Mouse (Mus musculus) hindbrain, postnatal 0 days (tissue): ENCODE measurements around the gene Agbl4. TPM values are rescaled to one million over a fixed set of nuclear protein-coding genes. Genes with fewer than 3 reads are reported as not detected.

Experiments
- ATAC-seq: fragments of 200-750 bp; cut with Nextera tagmentation; 2 replicates; pipeline ENCODE4 v1.8.0; 2017; ENCODE audit warnings: mild to moderate bottlenecking, moderate TSS enrichment, moderate library complexity
- DNase-seq: peaks from one replicate; pipeline ENCODE4 v3.0.0-alpha.2; 2015; ENCODE audit warnings: low spot score
- H3K27ac ChIP-seq: fragments of 300-500 bp; sonication (generic); 2 replicates; pipeline ENCODE4 v1.5.1; 2014; ENCODE audit warnings: mild to moderate bottlenecking
- H3K27me3 ChIP-seq: fragments of 300-500 bp; sonication (generic); 2 replicates; pipeline ENCODE4 v1.6.1; 2014; ENCODE audit warnings: low read length, mixed read lengths; ENCODE audit not compliant: insufficient read depth
- H3K36me3 ChIP-seq: fragments of 300-500 bp; sonication (generic); 2 replicates; pipeline ENCODE4 v1.6.1; 2014; ENCODE audit warnings: low read length, mixed read lengths; ENCODE audit not compliant: insufficient read depth
- H3K4me1 ChIP-seq: fragments of 300-500 bp; sonication (generic); 2 replicates; pipeline ENCODE4 v1.6.1; 2014; ENCODE audit warnings: antibody characterized with exemption, low read length, mixed read lengths; ENCODE audit not compliant: insufficient read depth
- H3K4me2 ChIP-seq: fragments of 300-500 bp; sonication (generic); 2 replicates; pipeline ENCODE4 v1.6.1; 2014; ENCODE audit warnings: low read depth, mild to moderate bottlenecking, low read length, moderate library complexity, mixed read lengths
- H3K4me3 ChIP-seq: fragments of 300-500 bp; sonication (generic); 2 replicates; pipeline ENCODE4 v1.5.1; 2014; ENCODE audit warnings: low read length
- H3K9ac ChIP-seq: fragments of 300-500 bp; sonication (generic); replicated peaks from 2 replicates; pipeline ENCODE4 v1.6.1; 2014; ENCODE audit warnings: mild to moderate bottlenecking, low read length, moderate library complexity, mixed read lengths
- H3K9me3 ChIP-seq: fragments of 300-500 bp; sonication (generic); 2 replicates; pipeline ENCODE4 v1.6.1; 2016; ENCODE audit warnings: low read length, mixed read lengths
- CTCF ChIP-seq: IDR thresholded peaks from 2 replicates; pipeline ENCODE4 v1.5.1; 2016; ENCODE audit warnings: antibody characterized with exemption, control low read depth, low read depth
- WGBS: fragments of 180-500 bp; shearing (Covaris S2); extraction: QIAGEN DNeasy Blood & Tissue Kit; methylation state at CpG from one replicate; pipeline ENCODE4 v1.1.7; 2014; 5-methylcytosine and 5-hydroxymethylcytosine counted together
- polyA plus RNA-seq: library from polyadenylated mRNA; unstranded; fragments of >200 nt; fragmentation: Nextera tagmentation; extraction: Ambion mirVana; gene quantifications from 2 replicates; pipeline ENCODE4 v1.2.1, GENCODE M21; 2015
- total RNA-seq: library from RNA; depleted of rRNA; stranded (reverse); fragments of >200 nt; gene quantifications from 2 replicates; pipeline ENCODE4 v1.2.3, GENCODE M21; 2014

Agbl4 gene
- total and polyA plus RNA-seq, 2 experiments from 2014 or later = 2.8 to 3.9 TPM

GRCm38 (mm10) chr4:111471726-111472125 lies 1074.3 kb downstream of the Agbl4 start:
- WGBS = 88% methylated on average over 3 of the region's 3 CpGs
- Histone ChIP-seq H3K4me3 (no peak overlapping the region), H3K27ac (no peak overlapping the region), H3K27me3 (no peaks in the 10 kb centered on the region), H3K9ac (no peak overlapping the region), H3K9me3 (no peaks in the 10 kb centered on the region), H3K36me3 (no peaks in the 10 kb centered on the region), H3K4me2 (no peak overlapping the region), H3K4me1 (no peaks in the 10 kb centered on the region)
- no peak for ATAC-seq
- no peak for DNase-seq
- no peak for TF ChIP-seq CTCF

GRCm38 (mm10) chr4:111472511-111472910 lies 1075.0 kb downstream of the Agbl4 start:
- no peak for DNase-seq
- Histone ChIP-seq H3K4me2 (no peak overlapping the region), H3K9ac (no peak overlapping the region), H3K4me3 (no peak overlapping the region), H3K27ac (no peak overlapping the region), H3K4me1 (no peaks in the 10 kb centered on the region), H3K27me3 (no peaks in the 10 kb centered on the region), H3K9me3 (no peaks in the 10 kb centered on the region), H3K36me3 (no peaks in the 10 kb centered on the region)
- no peak for ATAC-seq
- no peak for TF ChIP-seq CTCF
- 43% methylated on average over 3 of the region's 3 CpGs for WGBS

GRCm38 (mm10) chr4:111473014-111473413 lies 1075.6 kb downstream of the Agbl4 start:
- Histone ChIP-seq H3K9ac (no peak overlapping the region), H3K4me3 (no peak overlapping the region), H3K27me3 (no peaks in the 10 kb centered on the region), H3K4me2 (no peak overlapping the region), H3K27ac (no peak overlapping the region), H3K9me3 (no peaks in the 10 kb centered on the region), H3K36me3 (no peaks in the 10 kb centered on the region), H3K4me1 (no peaks in the 10 kb centered on the region)
- no peak for TF ChIP-seq CTCF
- ATAC-seq (no peak), DNase-seq (no peak)
- 79% methylated on average over 1 of the region's 1 CpGs for WGBS

GRCm38 (mm10) chr4:111475374-111475971 lies 1078.0 kb downstream of the Agbl4 start:
- no peak for TF ChIP-seq CTCF
- ATAC-seq (peak; percentile 78), DNase-seq (peak; percentile 63)
- H3K9ac ChIP-seq = no peak overlapping the region
- 28% methylated on average over 10 of the region's 10 CpGs for WGBS
- no peaks in the 10 kb centered on the region for H3K36me3 ChIP-seq
- H3K4me2 ChIP-seq = no peak overlapping the region
- H3K9me3 ChIP-seq = no peaks in the 10 kb centered on the region
- H3K4me1 ChIP-seq = no peaks in the 10 kb centered on the region
- no peak overlapping the region for H3K4me3 ChIP-seq
- no peaks in the 10 kb centered on the region for H3K27me3 ChIP-seq
- H3K27ac ChIP-seq = no peak overlapping the region

- H3K4me3 ChIP-seq = no peak overlapping the region
- no peaks in the 10 kb centered on the region for H3K4me1 ChIP-seq
- no peak for DNase-seq
- 0 out of 2 replicates have a peak, but pooled peaks have one; percentile 2 for TF ChIP-seq CTCF
- H3K36me3 ChIP-seq = no peaks in the 10 kb centered on the region
- H3K9me3 ChIP-seq = no peaks in the 10 kb centered on the region
- WGBS = 32% methylated on average over 4 of the region's 4 CpGs
- no peaks in the 10 kb centered on the region for H3K27me3 ChIP-seq
- H3K27ac ChIP-seq = no peak overlapping the region
- ATAC-seq = peak; percentile 56; the same call in 1 of the 2 replicates
- no peak overlapping the region for H3K9ac ChIP-seq
- H3K4me2 ChIP-seq = no peak overlapping the region
Measured at GRCm38 (mm10) chr4:111477507-111477906, 1080.0 kb downstream of the Agbl4 start.

GRCm38 (mm10) chr4:111483499-111483898 lies 1086.0 kb downstream of the Agbl4 start:
- no peak overlapping the region for H3K4me3 ChIP-seq
- H3K9ac ChIP-seq = no peak overlapping the region
- no peak overlapping the region for H3K27ac ChIP-seq
- no peak overlapping the region for H3K4me2 ChIP-seq
- TF ChIP-seq CTCF = no peak
- no peaks in the 10 kb centered on the region for H3K36me3 ChIP-seq
- H3K9me3 ChIP-seq = no peaks in the 10 kb centered on the region
- ATAC-seq (no peak), DNase-seq (no peak)
- H3K27me3 ChIP-seq = no peaks in the 10 kb centered on the region
- WGBS = 91% methylated on average over 5 of the region's 5 CpGs
- H3K4me1 ChIP-seq = no peaks in the 10 kb centered on the region

- H3K36me3 ChIP-seq = no peaks in the 10 kb centered on the region
- no peak for TF ChIP-seq CTCF
- peak; percentile 73 for ATAC-seq
- H3K4me1 ChIP-seq = no peaks in the 10 kb centered on the region
- H3K4me2 ChIP-seq = no peak overlapping the region
- no peak overlapping the region for H3K4me3 ChIP-seq
- H3K9ac ChIP-seq = no peak overlapping the region
- H3K27ac ChIP-seq = no peak overlapping the region
- no peaks in the 10 kb centered on the region for H3K9me3 ChIP-seq
- peak; percentile 57 for DNase-seq
- H3K27me3 ChIP-seq = no peaks in the 10 kb centered on the region
- WGBS = 46% methylated on average over 5 of the region's 5 CpGs
Measured at GRCm38 (mm10) chr4:111485189-111485588, 1087.7 kb downstream of the Agbl4 start.
